Mouse (Mus musculus): ENCODE measurements around the gene Kcnk1.
A peak's percentile ranks its signal among the peaks of the same experiment; 100 is the strongest.

Kcnk1 gene

GRCm38 (mm10) chr8:125995101-125995986 is at the start of gene Kcnk1:
Gene Kcnk1 (plus strand): TSS chr8:125995170.
- DNase-seq (ENCODE audit: low spot score): peak; percentile 36

GRCm38 (mm10) chr8:125948696-125949308 is 46.2 kb upstream of the Kcnk1 start:
- DNase-seq (ENCODE audit: low spot score): no peak

GRCm38 (mm10) chr8:125950007-125950940 is 44.7 kb upstream of the Kcnk1 start:
- peak; percentile 84 for DNase-seq (ENCODE audit: low spot score)

GRCm38 (mm10) chr8:125955671-125956070 is 39.3 kb upstream of the Kcnk1 start:
- DNase-seq (ENCODE audit: low spot score): no peak

GRCm38 (mm10) chr8:125956796-125957195 is 38.2 kb upstream of the Kcnk1 start:
- no peak for DNase-seq (ENCODE audit: low spot score)

GRCm38 (mm10) chr8:125957226-125957993 is 37.6 kb upstream of the Kcnk1 start:
- DNase-seq (ENCODE audit: low spot score): no peak

- DNase-seq (ENCODE audit: low spot score): no peak
Observed at GRCm38 (mm10) chr8:125957994-125958368, 37.0 kb upstream of the Kcnk1 start.

GRCm38 (mm10) chr8:125959363-125959771 is 35.6 kb upstream of the Kcnk1 start:
- no peak for DNase-seq (ENCODE audit: low spot score)

GRCm38 (mm10) chr8:125960037-125960436 is 34.9 kb upstream of the Kcnk1 start:
- peak; percentile 37 for DNase-seq (ENCODE audit: low spot score)

GRCm38 (mm10) chr8:125961790-125962189 is 33.2 kb upstream of the Kcnk1 start:
- no peak for DNase-seq (ENCODE audit: low spot score)

- no peak for DNase-seq (ENCODE audit: low spot score)
Observed at GRCm38 (mm10) chr8:125963807-125964211, 31.2 kb upstream of the Kcnk1 start.

GRCm38 (mm10) chr8:125971336-125971735 is 23.6 kb upstream of the Kcnk1 start:
- peak; percentile 16 for DNase-seq (ENCODE audit: low spot score)

- DNase-seq (ENCODE audit: low spot score): no peak
Observed at GRCm38 (mm10) chr8:125975981-125976380, 19.0 kb upstream of the Kcnk1 start.

- DNase-seq (ENCODE audit: low spot score): no peak
Observed at GRCm38 (mm10) chr8:125980826-125981225, 14.1 kb upstream of the Kcnk1 start.

- DNase-seq (ENCODE audit: low spot score): no peak
Observed at GRCm38 (mm10) chr8:125983515-125983914, 11.5 kb upstream of the Kcnk1 start.

GRCm38 (mm10) chr8:125984140-125984539 is 10.8 kb upstream of the Kcnk1 start:
- no peak for DNase-seq (ENCODE audit: low spot score)

GRCm38 (mm10) chr8:125985364-125985763 is 9.6 kb upstream of the Kcnk1 start:
- DNase-seq (ENCODE audit: low spot score): no peak

GRCm38 (mm10) chr8:125986999-125987589 is 7.9 kb upstream of the Kcnk1 start:
- DNase-seq (ENCODE audit: low spot score): no peak

GRCm38 (mm10) chr8:125987996-125988395 is 7.0 kb upstream of the Kcnk1 start:
- DNase-seq (ENCODE audit: low spot score): no peak

GRCm38 (mm10) chr8:125993636-125994035 is 1.3 kb upstream of the Kcnk1 start:
- DNase-seq (ENCODE audit: low spot score): no peak
